ENCODE assay signal across 15 mouse cellular contexts in genomic region chr5:3358687-3359520, GRCm38 (mm10). TPM values are rescaled to one million over a fixed set of nuclear protein-coding genes. Genes with fewer than 3 reads are reported as not detected.
DNase-seq lines count a peak whose midpoint lies in the region; ATAC-seq lines count a peak whose summit lies in the region.
"Had no signal": no experiment of that assay in that cellular context is flagged by ENCODE, and none has a peak within 500 bp of the region (broad histone marks: within the 10 kb centered on the region; RNA-seq: fewer than 3 reads in every experiment).

No protein-coding gene starts in this region.

- peaks cover 4% of the 10 kb centered on the region; the same call in 1 of the 2 replicates for H3K4me1 ChIP-seq in kidney, embryonic 15.5 days
- H3K4me1 ChIP-seq in kidney, embryonic 16.5 days (ENCODE audit: insufficient read depth, low read length): peaks cover 17% of the 10 kb centered on the region; the same call in 1 of the 2 replicates
- H3K4me1 ChIP-seq in intestine, embryonic 14.5 days (replicated peaks; ENCODE audit: control insufficient read depth, insufficient read depth, low read length): 0 out of 2 replicates have a peak, but pooled peaks cover 4% of the 10 kb centered on the region
- H3K4me1 ChIP-seq in hindbrain, embryonic 16.5 days (ENCODE audit: control insufficient read depth, insufficient read depth, low read depth, low read length): no peaks in the 10 kb centered on the region

- ATAC-seq in kidney, embryonic 15.5 days (replicated peaks; ENCODE audit: low FRiP score): 0 out of 2 replicates have a peak, but pooled peaks have one; percentile 36
- ATAC-seq in kidney, embryonic 16.5 days (ENCODE audit: low FRiP score, low TSS enrichment): no peak
- ATAC-seq in intestine, embryonic 14.5 days (replicated peaks; ENCODE audit: low FRiP score, low TSS enrichment, low read depth): no peak
- peak; percentile 53 for ATAC-seq in megakaryocyte, adult 5-6 weeks (ENCODE audit: poor library complexity, severe bottlenecking)
- ATAC-seq in hindbrain, embryonic 16.5 days: no peak

- 60% methylated on average over 5 of the region's 5 CpGs for WGBS in kidney, embryonic 15.5 days
- 66% methylated on average over 5 of the region's 5 CpGs for WGBS in kidney, embryonic 16.5 days
- WGBS in intestine, embryonic 14.5 days: 76% methylated on average over 5 of the region's 5 CpGs
- 80% methylated on average over 5 of the region's 5 CpGs for WGBS in hindbrain, embryonic 16.5 days

- H3K9me3 ChIP-seq in kidney, embryonic 15.5 days (replicated peaks): no peaks in the 10 kb centered on the region
- H3K9me3 ChIP-seq in kidney, embryonic 16.5 days (ENCODE audit: low read length): no peaks in the 10 kb centered on the region
- no peaks in the 10 kb centered on the region for H3K9me3 ChIP-seq in intestine, embryonic 14.5 days (ENCODE audit: control insufficient read depth, low read length)
- H3K9me3 ChIP-seq in hindbrain, embryonic 16.5 days (ENCODE audit: control insufficient read depth, low read length): no peaks in the 10 kb centered on the region

- H3K9ac ChIP-seq in kidney, embryonic 15.5 days: no peak overlapping the region
- no peak overlapping the region for H3K9ac ChIP-seq in kidney, embryonic 16.5 days (replicated peaks; ENCODE audit: low read length)
- no peak overlapping the region for H3K9ac ChIP-seq in intestine, embryonic 14.5 days (ENCODE audit: low read length)
- no peak overlapping the region for H3K9ac ChIP-seq in hindbrain, embryonic 16.5 days (ENCODE audit: low read depth, low read length)

- no peaks in the 10 kb centered on the region for H3K36me3 ChIP-seq in kidney, embryonic 15.5 days
- no peaks in the 10 kb centered on the region for H3K36me3 ChIP-seq in kidney, embryonic 16.5 days (ENCODE audit: insufficient read depth, low read length)
- H3K36me3 ChIP-seq in intestine, embryonic 14.5 days (ENCODE audit: control insufficient read depth, insufficient read depth, low read length): no peaks in the 10 kb centered on the region
- no peaks in the 10 kb centered on the region for H3K36me3 ChIP-seq in hindbrain, embryonic 16.5 days (ENCODE audit: control insufficient read depth, insufficient read depth, low read length)

- no peak overlapping the region for H3K4me3 ChIP-seq in kidney, embryonic 15.5 days (replicated peaks)
- H3K4me3 ChIP-seq in kidney, embryonic 16.5 days (ENCODE audit: low read length): no peak overlapping the region
- no peak overlapping the region for H3K4me3 ChIP-seq in intestine, embryonic 14.5 days (ENCODE audit: low read depth, low read length)
- H3K4me3 ChIP-seq in hindbrain, embryonic 16.5 days (ENCODE audit: low read length): no peak overlapping the region
- H3K4me3 ChIP-seq: gastrocnemius, adult 2 months had no signal

- peak overlapping the region; percentile 18; the same call in 1 of the 2 replicates for H3K27ac ChIP-seq in kidney, embryonic 15.5 days
- H3K27ac ChIP-seq in kidney, embryonic 16.5 days (ENCODE audit: low read length): no peak overlapping the region
- H3K27ac ChIP-seq in intestine, embryonic 14.5 days (ENCODE audit: low read depth): no peak overlapping the region
- H3K27ac ChIP-seq in hindbrain, embryonic 16.5 days (ENCODE audit: low read depth, low read length): no peak overlapping the region
- H3K27ac ChIP-seq: gastrocnemius, adult 2 months had no signal

- H3K4me2 ChIP-seq in kidney, embryonic 15.5 days: no peak overlapping the region
- no peak overlapping the region for H3K4me2 ChIP-seq in kidney, embryonic 16.5 days (replicated peaks; ENCODE audit: low read depth, low read length)
- H3K4me2 ChIP-seq in intestine, embryonic 14.5 days (ENCODE audit: low read length): no peak overlapping the region
- no peak overlapping the region for H3K4me2 ChIP-seq in hindbrain, embryonic 16.5 days (ENCODE audit: low read length)

- no peaks in the 10 kb centered on the region for H3K27me3 ChIP-seq in kidney, embryonic 15.5 days
- H3K27me3 ChIP-seq in kidney, embryonic 16.5 days (ENCODE audit: insufficient read depth, low read length): no peaks in the 10 kb centered on the region
- no peaks in the 10 kb centered on the region for H3K27me3 ChIP-seq in intestine, embryonic 14.5 days (replicated peaks; ENCODE audit: control insufficient read depth, insufficient read depth, low read length)
- H3K27me3 ChIP-seq in hindbrain, embryonic 16.5 days (replicated peaks; ENCODE audit: control insufficient read depth, insufficient read depth, low read length): no peaks in the 10 kb centered on the region

- peak; percentile 85 for DNase-seq in MEL-GATA-1-ER (ENCODE audit: extremely low read depth, low read depth)
- peak; percentile 29 for DNase-seq in intestine, embryonic 14.5 days (ENCODE audit: low spot score)
- DNase-seq in left cerebral cortex, adult 8-10 months (ENCODE audit: low spot score in 2 of 2): no peak
- no peak for DNase-seq in lung, postnatal 36 days
- DNase-seq: cerebellum, adult 18-20 months; gastrocnemius, adult 2 months; heart, postnatal 4 days; kidney, postnatal 10 days; lung, adult 18-20 months; midbrain, embryonic 14.5 days; right cerebral cortex, adult 18-20 months had no signal

RNA-seq across cellular contexts. Expression of gene Cdk6, which starts 17.6 kb away (rescaled TPM):
- polyA plus RNA-seq in kidney, embryonic 15.5 days (2015; fragmentation: Nextera tagmentation; extraction: Ambion mirVana): 21.0 and 22.3 TPM in 2 replicates
- 16.6 and 21.2 TPM in 2 replicates for polyA plus RNA-seq in kidney, embryonic 16.5 days (2015; fragmentation: Nextera tagmentation; extraction: Ambion mirVana)
- 39.6 and 41.3 TPM in 2 replicates for polyA plus RNA-seq in intestine, embryonic 14.5 days (2014; fragmentation: Nextera tagmentation; extraction: Ambion mirVana)
- total RNA-seq in megakaryocyte, adult 5-6 weeks (2015): 17.9 TPM in 2 replicates
- 9.7 and 18.8 TPM in 2 replicates for total RNA-seq in megakaryocyte, adult 5-6 weeks (2017)
- total RNA-seq in left cerebral cortex, adult 8-10 months (2022): 1 to 10 TPM; 2.4 to 6.4 (median 3.8) TPM
- 12.6 and 13.9 TPM in 2 replicates for polyA plus RNA-seq in hindbrain, embryonic 16.5 days (2015; fragmentation: Nextera tagmentation; extraction: Ambion mirVana)

Comparison
In these comparisons a context has a peak if more than half of its experiments do, and no peak if none do; other contexts are left out.
1. ATAC-seq: peak in kidney, embryonic 15.5 days (single experiment) and megakaryocyte, adult 5-6 weeks (single experiment); none in kidney, embryonic 16.5 days (single experiment), intestine, embryonic 14.5 days (single experiment) and hindbrain, embryonic 16.5 days (single experiment).
2. DNase-seq: peak in MEL-GATA-1-ER (single experiment) and intestine, embryonic 14.5 days (single experiment); none in left cerebral cortex, adult 8-10 months (0 of 2) and lung, postnatal 36 days (single experiment).